Mouse (Mus musculus) large intestine, adult 2 months (tissue): ENCODE measurements around the gene Fgfr2. TPM values are rescaled to one million over a fixed set of nuclear protein-coding genes. Genes with fewer than 3 reads are reported as not detected.

Source experiments
- DNase-seq: peaks from one replicate; pipeline ENCODE4 v3.0.0-alpha.2; 2012; ENCODE audit warnings: low read depth, low spot score
- WGBS: fragments of 180-500 bp; shearing (Covaris S2); methylation state at CpG from one replicate; pipeline ENCODE4 v1.1.7; 2018; 5-methylcytosine and 5-hydroxymethylcytosine counted together
- polyA plus RNA-seq: library from polyadenylated mRNA; depleted of rRNA; stranded (reverse); fragments of >200 nt; gene quantifications from 2 replicates; pipeline ENCODE4 v1.2.3, GENCODE M21; 2012

The Fgfr2 gene
- polyA plus RNA-seq, 1 experiment = 35.0 TPM

- no peak for DNase-seq
- WGBS = 2% methylated on average over 42 of the region's 42 CpGs
These were observed 1571.0 kb downstream of the Fgfr2 start for GRCm38 (mm10) chr7:131551931-131552741.

GRCm38 (mm10) chr7:131551471-131551870, 1571.7 kb downstream of the Fgfr2 start:
- DNase-seq = no peak
- 4% methylated on average over 4 of the region's 4 CpGs for WGBS

GRCm38 (mm10) chr7:131548473-131548872, 1574.7 kb downstream of the Fgfr2 start, which contains the start of gene Hmx2:
Gene Hmx2 (plus strand): TSS chr7:131548773.
- WGBS = 3% methylated on average over 3 of the region's 3 CpGs
- no peak for DNase-seq

- 5% methylated on average over 5 of the region's 5 CpGs for WGBS
- no peak for DNase-seq
These were observed 1575.7 kb downstream of the Fgfr2 start for GRCm38 (mm10) chr7:131547481-131547880.

GRCm38 (mm10) chr7:131546423-131546822, 1576.7 kb downstream of the Fgfr2 start:
- 13% methylated on average over 2 of the region's 2 CpGs for WGBS
- no peak for DNase-seq

- no peak for DNase-seq
- 7% methylated on average over 13 of the region's 13 CpGs for WGBS
These were observed 1577.3 kb downstream of the Fgfr2 start for GRCm38 (mm10) chr7:131545701-131546385.

GRCm38 (mm10) chr7:131544871-131545270, 1578.3 kb downstream of the Fgfr2 start:
- 8% methylated on average over 5 of the region's 5 CpGs for WGBS
- DNase-seq = no peak

GRCm38 (mm10) chr7:131543623-131544481, 1579.3 kb downstream of the Fgfr2 start:
- DNase-seq = no peak
- 2% methylated on average over 75 of the region's 75 CpGs for WGBS

GRCm38 (mm10) chr7:131542872-131543622, 1580.1 kb downstream of the Fgfr2 start:
- DNase-seq = no peak

GRCm38 (mm10) chr7:131542115-131542871, 1580.9 kb downstream of the Fgfr2 start, which contains the start of gene Hmx3:
Gene Hmx3 (plus strand): TSS chr7:131542867.
- no peak for DNase-seq
- WGBS = 3% methylated on average over 65 of the region's 65 CpGs

More at GRCm38 (mm10) chr7:131542872-131543622, 1580.1 kb downstream of the Fgfr2 start:
- 2% methylated on average over 64 of the region's 71 CpGs for WGBS

- WGBS = 4% methylated on average over 41 of the region's 41 CpGs
- DNase-seq = no peak
These were observed 1581.7 kb downstream of the Fgfr2 start for GRCm38 (mm10) chr7:131541184-131542114.

- WGBS = 1% methylated on average over 7 of the region's 7 CpGs
- DNase-seq = no peak
These were observed 1583.2 kb downstream of the Fgfr2 start for GRCm38 (mm10) chr7:131539979-131540378.

GRCm38 (mm10) chr7:131503739-131504138, 1619.4 kb downstream of the Fgfr2 start:
- 60% methylated on average over 2 of the region's 2 CpGs for WGBS
- DNase-seq = no peak

- DNase-seq = no peak
- WGBS = 92% methylated on average over 5 of the region's 5 CpGs
These were observed 1644.7 kb downstream of the Fgfr2 start for GRCm38 (mm10) chr7:131478403-131478802.

GRCm38 (mm10) chr7:131477140-131477539, 1646.0 kb downstream of the Fgfr2 start:
- no peak for DNase-seq
- 36% methylated on average over 8 of the region's 8 CpGs for WGBS

GRCm38 (mm10) chr7:131471551-131471950, 1651.6 kb downstream of the Fgfr2 start:
- DNase-seq = no peak
- 86% methylated on average over 5 of the region's 5 CpGs for WGBS

- no peak for DNase-seq
- WGBS = 65% methylated on average over 3 of the region's 3 CpGs
These were observed 1653.6 kb downstream of the Fgfr2 start for GRCm38 (mm10) chr7:131469506-131469905.
